Mouse (Mus musculus) cerebral cortex, adult 2 months (tissue): ENCODE data around the gene Abhd2.

ENCODE experiments used
- WGBS: fragments of 180-500 bp; shearing (Covaris S2); methylation state at CpG from one replicate; pipeline ENCODE4 v1.1.7; 2018; 5-methylcytosine and 5-hydroxymethylcytosine counted together

The Abhd2 gene

DNA sequence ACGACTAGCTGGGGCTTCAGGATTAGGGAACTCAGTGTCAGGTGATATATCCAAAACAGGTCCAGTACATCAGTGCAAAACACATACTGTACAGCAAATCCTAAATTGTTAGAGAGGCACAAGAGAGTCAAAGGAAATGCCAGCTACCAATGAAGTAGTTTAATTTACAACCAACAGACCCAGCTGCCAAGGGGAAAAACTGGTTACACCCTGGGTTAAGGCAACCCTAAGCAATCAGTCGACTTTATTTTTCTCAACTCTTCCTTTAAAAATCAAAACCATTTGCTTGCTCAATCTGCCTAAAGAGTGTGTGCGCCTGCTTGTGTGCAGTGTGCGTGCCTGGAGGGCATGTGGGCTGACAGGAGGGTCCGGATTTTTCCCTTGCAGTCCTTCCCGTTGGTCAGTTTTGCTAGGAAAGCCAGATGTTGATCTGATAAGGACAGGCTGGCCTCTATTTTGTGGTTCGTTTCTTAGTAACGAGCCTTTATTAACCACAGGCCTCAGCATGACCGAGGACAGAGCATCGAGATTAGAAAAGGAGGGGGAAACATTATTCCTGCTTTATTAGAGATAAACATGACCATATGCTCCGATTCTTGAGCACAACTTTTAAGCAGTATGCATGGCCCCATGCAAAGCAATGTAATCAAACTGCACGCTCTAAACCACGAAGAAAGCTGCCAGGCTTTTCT, 45.3 kb downstream of the Abhd2 start:
- 61% methylated on average over 13 of the region's 13 CpGs for WGBS

GRCm38 (mm10) chr7:79323855-79324254, 50.9 kb downstream of the Abhd2 start:
- WGBS, result 37% methylated on average over 8 of the region's 8 CpGs

DNA sequence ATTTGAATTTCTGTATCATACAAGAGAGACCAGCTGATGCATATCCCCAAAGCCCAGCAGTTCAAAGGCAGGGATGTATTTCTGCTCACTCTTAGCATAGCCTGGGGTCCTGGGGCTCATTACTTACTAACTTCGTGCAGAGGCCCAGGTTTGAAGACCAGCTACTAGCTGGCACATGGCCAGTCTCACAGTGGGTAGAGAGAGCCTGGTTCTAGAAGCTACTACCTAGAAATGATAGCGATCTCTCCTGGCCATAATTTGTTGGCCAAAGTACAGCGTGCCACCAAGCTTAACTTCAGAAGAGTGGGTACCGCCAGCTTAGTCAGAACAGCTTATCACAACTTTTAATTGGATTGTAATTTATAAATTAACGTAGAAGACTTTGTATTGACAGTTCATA, 55.8 kb downstream of the Abhd2 start:
- WGBS, result 76% methylated on average over 5 of the region's 5 CpGs

- 59% methylated on average over 10 of the region's 10 CpGs for WGBS
Measured at GRCm38 (mm10) chr7:79331197-79331596, 58.2 kb downstream of the Abhd2 start.

- WGBS, result 76% methylated on average over 3 of the region's 3 CpGs
Measured at GRCm38 (mm10) chr7:79333419-79333818, 60.4 kb downstream of the Abhd2 start.

DNA sequence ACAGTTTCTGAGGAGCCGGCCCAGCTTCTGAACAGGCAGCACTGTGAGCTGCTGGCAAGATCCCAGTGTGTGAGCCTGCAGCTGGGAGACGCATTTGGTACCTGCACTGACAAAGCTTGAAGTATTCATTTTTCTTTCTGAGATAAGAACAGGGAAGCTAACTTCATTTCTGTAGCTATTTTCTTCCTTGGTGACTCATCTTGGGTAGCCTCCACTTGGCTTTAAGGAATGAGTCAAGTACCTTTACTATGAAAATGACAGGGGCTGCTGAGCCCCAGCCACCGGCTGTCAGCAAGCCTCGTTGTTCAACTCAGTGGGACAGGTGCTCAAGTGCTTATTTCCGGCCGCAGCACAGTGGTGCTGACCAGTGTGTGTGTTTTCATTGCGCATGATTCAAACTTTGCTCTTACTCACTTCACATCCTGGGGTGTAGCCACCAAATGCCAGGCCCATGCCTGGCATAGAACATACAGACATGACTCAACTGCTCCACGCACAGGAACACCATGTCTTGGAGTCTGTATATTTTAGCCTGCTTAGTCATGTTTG, 63.4 kb downstream of the Abhd2 start:
- 40% methylated on average over 8 of the region's 8 CpGs for WGBS

GRCm38 (mm10) chr7:79345902-79346301, 72.9 kb downstream of the Abhd2 start:
- 41% methylated on average over 4 of the region's 4 CpGs for WGBS

GRCm38 (mm10) chr7:79346555-79347075, 73.6 kb downstream of the Abhd2 start:
- 72% methylated on average over 8 of the region's 8 CpGs for WGBS

DNA sequence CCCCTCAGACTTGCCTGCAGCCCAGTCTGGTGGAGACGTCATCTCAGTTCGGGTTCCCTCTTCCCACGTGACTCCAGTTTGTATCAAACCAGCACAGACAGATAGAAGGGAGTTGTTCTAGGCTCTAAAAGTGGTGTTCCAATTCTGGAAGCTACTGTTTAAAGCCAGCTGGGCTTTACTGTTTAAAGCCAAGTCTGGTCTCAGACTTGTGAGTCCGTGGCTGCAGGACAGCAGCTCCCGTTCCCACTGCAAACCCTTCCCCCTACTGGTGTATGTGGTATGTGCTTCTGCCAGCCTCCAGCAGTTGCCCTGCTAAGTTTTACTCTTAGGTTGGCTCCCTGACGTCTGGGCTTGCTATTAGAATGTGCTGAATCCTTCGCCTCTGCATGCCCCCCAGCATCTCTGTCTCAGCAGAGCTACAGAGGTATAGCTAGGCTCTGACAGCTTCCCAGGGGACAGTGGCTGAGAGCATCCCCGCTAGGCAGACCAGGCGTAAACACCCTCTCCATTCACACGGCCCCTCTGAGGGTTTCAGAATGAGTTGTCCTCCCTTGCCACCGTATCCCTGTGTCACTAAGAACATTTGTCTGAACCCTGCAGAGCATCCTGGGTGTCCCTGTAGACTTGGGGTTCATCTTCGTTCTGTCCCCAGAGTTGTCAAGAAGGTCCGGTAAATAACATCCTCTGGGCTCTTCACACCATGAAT, 74.3 kb downstream of the Abhd2 start:
- 36% methylated on average over 13 of the region's 13 CpGs for WGBS

DNA sequence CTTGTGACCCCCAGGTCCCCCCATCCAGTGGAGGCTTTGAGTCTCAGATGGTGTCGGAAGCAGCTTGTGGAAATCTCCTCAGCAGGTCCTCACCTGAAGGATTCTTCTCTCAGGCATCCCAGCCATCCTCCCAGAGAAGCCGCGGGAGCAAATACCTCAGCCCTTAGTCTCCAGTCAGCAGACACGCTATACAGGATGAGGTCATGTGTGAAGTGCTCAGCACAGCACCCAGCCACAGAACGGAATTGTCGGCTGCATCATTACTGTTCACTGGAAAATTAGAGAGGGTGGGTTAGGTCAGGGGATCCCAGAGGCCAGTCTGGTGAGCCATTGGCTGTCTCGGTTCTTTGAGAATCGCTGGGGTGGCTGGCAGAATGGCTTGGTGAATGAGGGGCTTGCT, 75.8 kb downstream of the Abhd2 start:
- 71% methylated on average over 8 of the region's 8 CpGs for WGBS

GRCm38 (mm10) chr7:79349738-79350386, 76.9 kb downstream of the Abhd2 start:
- 37% methylated on average over 12 of the region's 12 CpGs for WGBS

- WGBS, result 33% methylated on average over 15 of the region's 15 CpGs
Measured at GRCm38 (mm10) chr7:79358350-79359182, 85.6 kb downstream of the Abhd2 start.

GRCm38 (mm10) chr7:79359183-79359435, 86.1 kb downstream of the Abhd2 start:
- WGBS, result 39% methylated on average over 3 of the region's 3 CpGs

GRCm38 (mm10) chr7:79360056-79360455, 87.1 kb downstream of the Abhd2 start:
- WGBS, result 46% methylated on average over 11 of the region's 11 CpGs

DNA sequence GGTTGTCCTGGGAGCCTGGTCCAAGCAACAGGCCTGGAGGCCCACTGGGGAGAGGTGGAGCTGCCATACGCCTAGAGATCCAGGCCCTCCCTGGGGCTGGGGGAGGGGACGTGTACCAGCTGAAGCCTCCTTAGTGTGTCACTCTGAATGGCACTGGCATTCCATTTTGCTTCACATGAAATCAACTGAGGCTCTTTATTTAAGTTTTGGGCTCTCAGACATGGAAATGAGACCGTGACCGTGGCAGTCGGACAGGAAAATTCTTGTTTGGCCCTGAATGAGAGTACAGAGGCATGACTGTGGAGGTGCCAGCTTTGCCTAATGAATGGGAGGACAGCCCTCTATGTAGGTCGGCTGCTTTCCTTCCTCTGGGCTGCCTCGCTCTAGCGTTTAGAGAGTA, 89.2 kb downstream of the Abhd2 start:
- 24% methylated on average over 8 of the region's 8 CpGs for WGBS

GRCm38 (mm10) chr7:79362830-79363229, 89.8 kb downstream of the Abhd2 start:
- WGBS, result 39% methylated on average over 7 of the region's 7 CpGs

DNA sequence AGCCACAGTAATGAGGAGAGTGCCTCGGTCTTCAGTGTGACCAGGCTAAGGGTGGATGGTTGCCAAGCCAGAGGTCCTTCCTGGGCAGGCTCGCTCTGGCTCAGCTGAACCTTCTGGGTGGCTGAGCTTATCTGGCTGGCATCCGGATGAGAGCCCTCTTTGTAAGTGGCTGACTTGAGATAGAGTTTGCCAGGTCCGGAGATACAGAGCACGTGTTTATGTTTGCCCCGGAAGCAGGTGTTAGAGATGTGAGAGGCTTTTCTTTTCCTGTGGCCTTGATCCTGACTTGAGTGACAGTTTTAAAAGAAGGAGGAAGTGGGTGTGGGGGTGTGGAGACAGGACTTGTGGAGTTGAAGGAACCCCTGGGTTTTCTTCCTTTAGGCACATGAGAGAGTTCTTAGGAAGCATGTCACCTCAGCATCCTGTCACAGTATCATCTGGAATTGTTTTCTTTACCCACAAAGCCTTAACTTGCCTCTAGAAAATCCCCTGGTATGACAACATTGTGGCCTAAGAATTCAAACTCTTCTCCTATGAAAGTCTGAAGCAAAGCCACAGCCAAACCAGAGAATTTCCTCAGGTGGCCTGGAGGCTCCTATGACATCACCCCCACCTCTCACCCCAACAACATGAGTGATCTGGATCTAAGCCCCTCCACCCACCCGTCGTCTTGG, 90.5 kb downstream of the Abhd2 start:
- 40% methylated on average over 8 of the region's 8 CpGs for WGBS

GRCm38 (mm10) chr7:79368664-79369063, 95.7 kb downstream of the Abhd2 start:
- WGBS, result 71% methylated on average over 5 of the region's 5 CpGs

- WGBS, result 54% methylated on average over 4 of the region's 4 CpGs
Measured at GRCm38 (mm10) chr7:79369416-79369815, 96.4 kb downstream of the Abhd2 start.

GRCm38 (mm10) chr7:79371321-79371879, 98.4 kb downstream of the Abhd2 start:
- WGBS, result 40% methylated on average over 10 of the region's 10 CpGs

GRCm38 (mm10) chr7:79375594-79375993, 102.6 kb downstream of the Abhd2 start:
- 74% methylated on average over 5 of the region's 5 CpGs for WGBS
